Mouse (Mus musculus): ENCODE measurements at regions not wholly inside any gene's neighbourhood (a gene's known extent, or its start where the extent isn't known, plus 50 kb on each side); places are given as distances from the start of the nearest gene placed in this dataset.

- TF ChIP-seq CTCF (IDR thresholded peaks at IDR 0.05; ENCODE audit: low read depth, low read length) (no peak), POLR2A (IDR thresholded peaks at IDR 0.05; ENCODE audit: insufficient read depth, low read length) (no peak), EP300 (IDR thresholded peaks at IDR 0.05; ENCODE audit: insufficient read depth, low read depth, low read length) (peak; percentile 86)
Observed at GRCm38 (mm10) chr14:76615603-76616366, 59.1 kb upstream of the Serp2 start.

Data from ES-Bruce4 (cell line).